27 mouse cellular contexts compared by ENCODE assay signal in genomic region chr2:93243439-93244089, GRCm38 (mm10). TPM values are rescaled to one million over a fixed set of nuclear protein-coding genes. Genes with fewer than 3 reads are reported as not detected.
DNase-seq lines count a peak whose midpoint lies in the region; ATAC-seq lines count a peak whose summit lies in the region.
"Had no signal": no experiment of that assay in that cellular context is flagged by ENCODE, and none has a peak within 500 bp of the region (broad histone marks: within the 10 kb centered on the region; RNA-seq: fewer than 3 reads in every experiment).

No protein-coding gene starts in this region.

- peak overlapping the region; percentile 60 for H3K27ac ChIP-seq in midbrain, embryonic 10.5 days (replicated peaks)
- H3K27ac ChIP-seq in midbrain, embryonic 15.5 days: no peak overlapping the region
- H3K27ac ChIP-seq: embryonic facial prominence, embryonic 13.5 days; gastrocnemius, adult 2 months; limb, embryonic 13.5 days; liver, embryonic 12.5 days; neural tube, embryonic 13.5 days had no signal

- DNase-seq in cerebellum, postnatal 4 days (ENCODE audit: low spot score in 2 of 2): no peak
- DNase-seq in midbrain, embryonic 10.5 days (ENCODE audit: low spot score): no peak
- peak; percentile 81 for DNase-seq in cerebellum, postnatal 25 days
- DNase-seq in lung, postnatal 25 days (ENCODE audit: low spot score): no peak
- DNase-seq in urinary bladder, postnatal 14 days (ENCODE audit: low spot score): no peak
- DNase-seq: adrenal gland, adult 8-10 months; embryo, embryonic 11 days; gastrocnemius, adult 2 months; heart, postnatal 4 days; kidney, postnatal 36 days; lung, adult 18-20 months; lung, postnatal 10 days; midbrain, embryonic 14.5 days; retina, postnatal 1 day; thymus, postnatal 14 days had no signal

- peaks cover 66% of the 10 kb centered on the region for H3K4me1 ChIP-seq in midbrain, embryonic 10.5 days
- H3K4me1 ChIP-seq in midbrain, embryonic 15.5 days: peaks cover 7% of the 10 kb centered on the region
- H3K4me1 ChIP-seq: liver, embryonic 12.5 days had no signal

- no peaks in the 10 kb centered on the region for H3K9me3 ChIP-seq in midbrain, embryonic 10.5 days (replicated peaks)
- H3K9me3 ChIP-seq in midbrain, embryonic 15.5 days: no peaks in the 10 kb centered on the region
- H3K9me3 ChIP-seq: embryonic facial prominence, embryonic 13.5 days; limb, embryonic 13.5 days; liver, embryonic 12.5 days; neural tube, embryonic 13.5 days had no signal

- H3K4me3 ChIP-seq in midbrain, embryonic 10.5 days: no peak overlapping the region
- no peak overlapping the region for H3K4me3 ChIP-seq in midbrain, embryonic 15.5 days
- H3K4me3 ChIP-seq: embryonic facial prominence, embryonic 13.5 days; erythroblast, embryonic 14.5 days; gastrocnemius, adult 2 months; limb, embryonic 13.5 days; liver, embryonic 12.5 days; myocyte; neural tube, embryonic 13.5 days had no signal

- WGBS in midbrain, embryonic 10.5 days: 80% methylated on average over 11 of the region's 11 CpGs
- 72% methylated on average over 11 of the region's 11 CpGs for WGBS in midbrain, embryonic 15.5 days

- H3K9ac ChIP-seq in midbrain, embryonic 15.5 days: no peak overlapping the region
- H3K9ac ChIP-seq: embryonic facial prominence, embryonic 13.5 days; limb, embryonic 13.5 days; liver, embryonic 12.5 days; neural tube, embryonic 13.5 days had no signal

- H3K4me2 ChIP-seq in midbrain, embryonic 15.5 days: no peak overlapping the region
- H3K4me2 ChIP-seq: embryonic facial prominence, embryonic 13.5 days; limb, embryonic 13.5 days; liver, embryonic 12.5 days; neural tube, embryonic 13.5 days had no signal

- peaks cover 29% of the 10 kb centered on the region for H3K36me3 ChIP-seq in midbrain, embryonic 10.5 days
- H3K36me3 ChIP-seq in midbrain, embryonic 15.5 days (replicated peaks): no peaks in the 10 kb centered on the region
- H3K36me3 ChIP-seq: embryonic facial prominence, embryonic 13.5 days; limb, embryonic 13.5 days; liver, embryonic 12.5 days; neural tube, embryonic 13.5 days had no signal

- peak; percentile 38; the same call in 1 of the 2 replicates for ATAC-seq in cerebellum, adult (ENCODE audit: insufficient number of reproducible peaks, low FRiP score, low TSS enrichment)
- no peak for ATAC-seq in midbrain, embryonic 15.5 days (replicated peaks)
- ATAC-seq: activated CD4-positive, CD25-positive, alpha-beta regulatory T cell, adult 4 months; forebrain, embryonic 14.5 days; hindbrain, embryonic 16.5 days; intestine, embryonic 16.5 days; liver, embryonic 12.5 days had no signal

- no peaks in the 10 kb centered on the region for H3K27me3 ChIP-seq in midbrain, embryonic 10.5 days (ENCODE audit: low read depth, poor library complexity, severe bottlenecking)
- no peaks in the 10 kb centered on the region for H3K27me3 ChIP-seq in midbrain, embryonic 15.5 days (replicated peaks)
- H3K27me3 ChIP-seq: embryonic facial prominence, embryonic 13.5 days; limb, embryonic 13.5 days; liver, embryonic 12.5 days; neural tube, embryonic 13.5 days had no signal

RNA-seq across cellular contexts. Expression of gene Trp53i11, which starts 56.2 kb away (rescaled TPM):
- 171 and 214 TPM in 2 replicates for polyA plus RNA-seq in midbrain, embryonic 10.5 days (2016; fragmentation: Nextera tagmentation; extraction: Ambion mirVana)
- polyA plus RNA-seq in midbrain, embryonic 15.5 days (2015; fragmentation: Nextera tagmentation; extraction: Ambion mirVana): 128 and 138 TPM in 2 replicates

Comparison
In these comparisons a context has a peak if more than half of its experiments do, and no peak if none do; other contexts are left out.
1. DNase-seq: peak in cerebellum, postnatal 25 days (2 of 2); none in cerebellum, postnatal 4 days (0 of 2), midbrain, embryonic 10.5 days (single experiment), lung, postnatal 25 days (single experiment) and urinary bladder, postnatal 14 days (single experiment).